Mouse (Mus musculus): Measurements from ENCODE around the gene Mre11a. TPM values are rescaled to one million over a fixed set of nuclear protein-coding genes. Genes with fewer than 3 reads are reported as not detected.

Gene Mre11a
- polyA plus RNA-seq (2012; fragmentation: generic; extraction: Trizol): 7.8 TPM

DNA sequence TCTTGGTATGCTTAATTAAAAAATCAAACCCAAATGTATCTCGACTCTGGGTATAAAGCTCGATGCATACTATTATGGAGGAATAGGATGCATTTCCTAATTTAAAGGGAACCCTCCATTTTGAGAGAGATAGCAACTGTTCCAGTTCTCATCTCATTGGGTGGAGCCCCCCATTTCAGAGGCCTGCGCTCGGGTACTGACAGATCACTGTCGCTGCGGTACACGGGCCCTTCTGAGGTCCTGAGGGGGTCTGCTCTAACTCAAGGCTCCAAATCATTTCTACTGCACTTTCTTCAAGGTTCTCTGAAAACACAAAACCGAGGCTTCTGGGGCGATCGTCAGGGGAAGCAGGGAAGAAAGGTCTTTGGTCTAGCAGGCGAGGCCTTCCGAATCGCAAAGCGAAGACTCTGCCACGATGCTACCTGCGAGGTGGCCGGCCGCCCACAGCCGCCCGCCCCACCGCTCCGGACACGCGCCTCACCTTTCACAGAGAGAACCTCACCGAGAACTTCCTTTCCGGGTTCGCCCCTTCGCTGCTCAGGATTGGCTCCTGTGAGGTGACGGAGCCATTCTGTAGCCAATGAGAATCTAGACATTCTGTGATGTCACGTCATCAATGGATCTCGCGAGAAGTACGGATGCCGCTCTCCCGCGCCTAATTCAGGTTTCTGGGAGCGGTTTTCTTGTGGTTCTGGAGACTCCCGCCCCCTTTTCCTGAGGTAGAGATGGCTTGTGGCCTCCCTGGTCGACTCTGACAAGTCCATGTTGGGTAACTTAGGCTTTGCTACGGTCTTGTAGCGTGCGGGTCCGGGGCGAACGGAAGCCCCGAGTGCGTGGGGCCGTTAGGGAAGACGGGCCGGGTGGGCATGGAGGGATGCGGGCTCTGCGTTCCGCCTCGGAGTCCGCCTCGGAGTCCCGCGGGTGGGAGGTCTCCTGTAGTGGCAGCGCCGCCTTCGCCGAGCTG, at the start of gene Mre11a, which contains the start of gene Ankrd49:
Mre11a (plus strand) TSS at position 616 of the 964 bp plus-strand sequence.
Ankrd49 (minus strand) TSS at position 818 of the 964 bp plus-strand sequence.
- peak within 1 kb of the TSS; percentile 52 for H3ac ChIP-seq (ENCODE audit: control insufficient read depth, insufficient read length)
- H3K79me2 ChIP-seq (ENCODE audit: control insufficient read depth, insufficient read depth): peaks cover 24% of the 10 kb centered on the region
- H3K36me3 ChIP-seq (ENCODE audit: control insufficient read depth, insufficient read depth): peaks cover 22% of the 10 kb centered on the region
- peak within 1 kb of the TSS; percentile 94 for H3K4me3 ChIP-seq
- H3K4me2 ChIP-seq (ENCODE audit: low read depth): peak within 1 kb of the TSS; percentile 85
- TF ChIP-seq MAX (IDR thresholded peaks at IDR 0.05; ENCODE audit: low read depth): no peak
- TF ChIP-seq MYOG (IDR thresholded peaks at IDR 0.05; ENCODE audit: control insufficient read depth in 1 of 3, insufficient read depth in 1 of 3, insufficient read length in 2 of 3, low read depth in 2 of 3): peak in 1 of 3 experiments; percentile 28
- peak; percentile 70 for TF ChIP-seq POLR2AphosphoS2 (IDR thresholded peaks at IDR 0.05; ENCODE audit: insufficient read length, low read depth)
- TF ChIP-seq REST (IDR thresholded peaks at IDR 0.05; ENCODE audit: insufficient read depth, insufficient read length): no peak
- TF ChIP-seq CEBPB (IDR thresholded peaks at IDR 0.05; ENCODE audit: insufficient read depth, poor library complexity, severe bottlenecking): no peak
- no peak for TF ChIP-seq SRF (IDR thresholded peaks at IDR 0.05; ENCODE audit: control insufficient read depth, insufficient read length, low read depth)
- no peak for TF ChIP-seq TCF3 (IDR thresholded peaks at IDR 0.05; ENCODE audit: insufficient read length, low read depth)
- no peak for TF ChIP-seq USF1 (IDR thresholded peaks at IDR 0.05; ENCODE audit: low read depth)
- peak in 1 of 3 experiments; percentile 11 for TF ChIP-seq MYOD1 (IDR thresholded peaks at IDR 0.05; ENCODE audit: control insufficient read depth in 1 of 3, insufficient read length in 2 of 3, low read depth in 2 of 3)
- TF ChIP-seq E2F4 (IDR thresholded peaks at IDR 0.05; ENCODE audit: insufficient read depth): peak; percentile 72
- no peak for TF ChIP-seq TCF12 (IDR thresholded peaks at IDR 0.05; ENCODE audit: insufficient read depth, poor library complexity, severe bottlenecking)
- peak; percentile 68 for TF ChIP-seq POLR2A (IDR thresholded peaks at IDR 0.05; ENCODE audit: insufficient read length, low read depth)
- H3K27me3 ChIP-seq (ENCODE audit: control insufficient read depth, insufficient read depth, insufficient read length): no peaks in the 10 kb centered on the region

DNA sequence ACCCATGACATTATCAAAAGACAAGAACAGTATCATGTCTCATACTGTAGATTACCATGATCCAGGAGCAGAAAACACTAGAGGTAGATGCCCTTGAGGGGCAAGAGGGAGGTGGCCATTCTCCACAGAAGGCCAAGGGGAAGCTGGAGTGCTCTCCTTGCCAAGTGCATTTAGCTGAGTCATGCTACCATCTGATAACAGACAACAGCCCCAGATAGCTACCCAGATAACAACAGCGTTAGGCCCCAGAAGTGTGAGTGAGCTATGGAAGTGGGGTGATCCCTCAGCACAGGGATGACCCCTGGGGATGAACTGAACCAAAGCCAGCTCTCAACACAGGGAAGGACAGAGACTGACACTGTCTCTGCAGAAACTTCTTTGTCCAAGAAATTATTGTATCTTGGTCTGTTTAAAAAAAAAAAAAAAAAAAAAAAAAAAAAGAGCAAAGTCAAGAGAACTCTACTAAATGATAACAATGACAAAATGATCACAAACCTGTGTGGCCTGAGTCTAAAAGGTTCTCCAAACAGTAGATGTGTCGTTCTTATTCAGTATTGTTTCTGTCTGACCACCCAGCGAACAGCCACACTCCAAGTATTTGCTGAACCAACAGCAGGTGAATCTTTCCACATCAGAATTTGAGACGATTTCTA, 44.8 kb upstream of the Mre11a start:
- TF ChIP-seq E2F4 (IDR thresholded peaks at IDR 0.05; ENCODE audit: insufficient read depth) (no peak), TCF3 (IDR thresholded peaks at IDR 0.05; ENCODE audit: insufficient read length, low read depth) (no peak), REST (IDR thresholded peaks at IDR 0.05; ENCODE audit: insufficient read depth, insufficient read length) (no peak), USF1 (IDR thresholded peaks at IDR 0.05; ENCODE audit: low read depth) (no peak), MYOD1 (IDR thresholded peaks at IDR 0.05; ENCODE audit: control insufficient read depth in 1 of 3, insufficient read length in 2 of 3, low read depth in 2 of 3) (no peak), MAX (IDR thresholded peaks at IDR 0.05; ENCODE audit: low read depth) (no peak), SRF (IDR thresholded peaks at IDR 0.05; ENCODE audit: control insufficient read depth, insufficient read length, low read depth) (no peak), CEBPB (IDR thresholded peaks at IDR 0.05; ENCODE audit: insufficient read depth, poor library complexity, severe bottlenecking) (no peak), MYOG (IDR thresholded peaks at IDR 0.05; ENCODE audit: control insufficient read depth in 1 of 3, insufficient read depth in 1 of 3, insufficient read length in 2 of 3, low read depth in 2 of 3) (no peak), POLR2AphosphoS2 (IDR thresholded peaks at IDR 0.05; ENCODE audit: insufficient read length, low read depth) (no peak), TCF12 (IDR thresholded peaks at IDR 0.05; ENCODE audit: insufficient read depth, poor library complexity, severe bottlenecking) (no peak), POLR2A (IDR thresholded peaks at IDR 0.05; ENCODE audit: insufficient read length, low read depth) (no peak)
- Histone ChIP-seq H3K4me2 (ENCODE audit: low read depth) (no peak overlapping the region), H3K36me3 (ENCODE audit: control insufficient read depth, insufficient read depth) (no peaks in the 10 kb centered on the region), H3ac (ENCODE audit: control insufficient read depth, insufficient read length) (no peak overlapping the region), H3K27me3 (ENCODE audit: control insufficient read depth, insufficient read depth, insufficient read length) (no peaks in the 10 kb centered on the region), H3K79me2 (ENCODE audit: control insufficient read depth, insufficient read depth) (no peaks in the 10 kb centered on the region), H3K4me3 (no peak overlapping the region)

DNA sequence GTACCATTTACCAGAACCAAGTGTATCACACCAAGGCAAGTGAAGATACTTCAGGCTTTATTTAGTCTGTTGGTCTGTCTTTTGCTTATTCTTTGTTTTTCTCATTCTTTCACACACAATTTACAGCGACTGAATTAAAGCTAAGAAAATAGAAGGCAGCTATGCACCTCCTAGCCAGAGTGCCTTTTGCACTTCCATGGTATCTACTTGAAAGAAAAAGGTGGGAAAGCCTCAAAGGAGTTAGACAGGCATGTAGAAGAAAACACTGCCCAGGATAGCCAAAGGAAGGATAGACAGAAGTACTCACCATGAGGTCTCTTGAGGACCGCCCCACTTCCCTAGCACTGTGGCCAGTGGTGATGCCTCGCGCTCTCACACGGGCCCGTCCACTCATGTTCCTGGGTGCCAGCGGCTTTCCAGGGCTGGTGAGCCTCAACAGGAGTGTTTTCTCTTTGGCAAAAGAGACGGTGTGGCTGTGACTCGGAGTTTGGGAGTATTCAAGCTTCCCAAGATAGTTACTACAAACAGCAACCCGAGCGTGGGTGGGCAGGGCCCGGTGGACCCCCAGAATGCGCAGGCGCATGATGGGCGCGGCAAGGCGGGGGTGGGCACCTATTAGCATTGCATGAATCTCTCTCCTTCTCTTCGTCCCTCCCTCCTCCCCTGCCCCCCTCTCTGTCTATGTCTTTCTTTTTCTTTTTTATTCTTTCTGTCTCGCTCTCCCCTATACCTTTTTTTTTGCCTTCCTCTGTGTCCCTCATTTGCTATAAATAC, 44.1 kb upstream of the Mre11a start, which contains the start of gene Piwil4:
Piwil4 (minus strand) TSS at position 583 of the 774 bp plus-strand sequence.
- H3K27me3 ChIP-seq (ENCODE audit: control insufficient read depth, insufficient read depth, insufficient read length): no peaks in the 10 kb centered on the region
- no peaks in the 10 kb centered on the region for H3K79me2 ChIP-seq (ENCODE audit: control insufficient read depth, insufficient read depth)
- no peak within 1 kb of the TSS for H3K4me2 ChIP-seq (ENCODE audit: low read depth)
- TF ChIP-seq USF1 (IDR thresholded peaks at IDR 0.05; ENCODE audit: low read depth) (no peak), MYOD1 (IDR thresholded peaks at IDR 0.05; ENCODE audit: control insufficient read depth in 1 of 3, insufficient read length in 2 of 3, low read depth in 2 of 3) (no peak), TCF12 (IDR thresholded peaks at IDR 0.05; ENCODE audit: insufficient read depth, poor library complexity, severe bottlenecking) (no peak)
- no peak within 1 kb of the TSS for H3K4me3 ChIP-seq
- no peaks in the 10 kb centered on the region for H3K36me3 ChIP-seq (ENCODE audit: control insufficient read depth, insufficient read depth)
- H3ac ChIP-seq (ENCODE audit: control insufficient read depth, insufficient read length): no peak within 1 kb of the TSS

DNA sequence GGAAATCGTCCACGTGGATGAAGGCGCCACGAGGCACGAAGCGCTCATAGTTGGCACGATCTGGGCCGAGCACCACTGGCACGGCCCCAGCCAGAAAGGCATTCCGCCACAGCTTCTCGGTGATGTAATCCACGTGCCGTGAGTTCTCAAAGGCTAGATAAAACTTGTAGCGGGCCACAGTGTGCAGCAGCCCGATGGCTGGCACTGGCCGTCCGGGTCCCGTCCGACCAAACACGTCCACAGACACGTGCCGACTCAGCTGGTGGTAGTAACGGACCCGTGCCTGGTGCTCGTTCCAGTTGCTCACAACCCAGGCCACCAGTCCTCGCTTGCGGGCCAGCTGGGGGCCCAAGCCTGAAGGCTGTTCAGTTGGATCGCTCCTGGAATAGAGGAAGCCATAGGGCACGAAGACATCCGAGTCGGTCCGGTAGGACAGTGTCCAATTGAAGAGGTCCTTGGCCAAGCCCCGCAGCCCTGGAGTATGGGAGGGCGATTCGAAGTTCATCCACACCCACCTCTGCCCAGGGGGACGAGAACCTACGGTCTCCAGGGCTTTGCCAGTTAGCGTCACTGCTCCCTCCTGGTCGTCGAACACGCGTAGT, 33.5 kb upstream of the Mre11a start:
- no peak overlapping the region for H3K4me3 ChIP-seq
- H3K4me2 ChIP-seq (ENCODE audit: low read depth): no peak overlapping the region
- H3K79me2 ChIP-seq (ENCODE audit: control insufficient read depth, insufficient read depth): no peaks in the 10 kb centered on the region
- H3K36me3 ChIP-seq (ENCODE audit: control insufficient read depth, insufficient read depth): no peaks in the 10 kb centered on the region
- no peak for TF ChIP-seq TCF3 (IDR thresholded peaks at IDR 0.05; ENCODE audit: insufficient read length, low read depth)
- TF ChIP-seq POLR2AphosphoS2 (IDR thresholded peaks at IDR 0.05; ENCODE audit: insufficient read length, low read depth): no peak
- TF ChIP-seq MYOD1 (IDR thresholded peaks at IDR 0.05; ENCODE audit: control insufficient read depth in 1 of 3, insufficient read length in 2 of 3, low read depth in 2 of 3): no peak
- no peak for TF ChIP-seq TCF12 (IDR thresholded peaks at IDR 0.05; ENCODE audit: insufficient read depth, poor library complexity, severe bottlenecking)
- TF ChIP-seq E2F4 (IDR thresholded peaks at IDR 0.05; ENCODE audit: insufficient read depth): no peak
- TF ChIP-seq CEBPB (IDR thresholded peaks at IDR 0.05; ENCODE audit: insufficient read depth, poor library complexity, severe bottlenecking): no peak
- no peak for TF ChIP-seq MYOG (IDR thresholded peaks at IDR 0.05; ENCODE audit: control insufficient read depth in 1 of 3, insufficient read depth in 1 of 3, insufficient read length in 2 of 3, low read depth in 2 of 3)
- no peak for TF ChIP-seq POLR2A (IDR thresholded peaks at IDR 0.05; ENCODE audit: insufficient read length, low read depth)
- TF ChIP-seq SRF (IDR thresholded peaks at IDR 0.05; ENCODE audit: control insufficient read depth, insufficient read length, low read depth): no peak
- TF ChIP-seq USF1 (IDR thresholded peaks at IDR 0.05; ENCODE audit: low read depth): no peak
- TF ChIP-seq REST (IDR thresholded peaks at IDR 0.05; ENCODE audit: insufficient read depth, insufficient read length): no peak
- no peak for TF ChIP-seq MAX (IDR thresholded peaks at IDR 0.05; ENCODE audit: low read depth)
- no peaks in the 10 kb centered on the region for H3K27me3 ChIP-seq (ENCODE audit: control insufficient read depth, insufficient read depth, insufficient read length)
- peak overlapping the region; percentile 20 for H3ac ChIP-seq (ENCODE audit: control insufficient read depth, insufficient read length)

Data from myocyte (in vitro differentiated cells).